Mouse (Mus musculus) olfactory bulb, adult 2 months (tissue): ENCODE measurements at regions not wholly inside any gene's neighbourhood (a gene's known extent, or its start where the extent isn't known, plus 50 kb on each side); places are given as distances from the start of the nearest gene placed in this dataset.

Source experiments
- H3K27ac ChIP-seq: fragments of 200-500 bp; 2 replicates; pipeline ENCODE4 v1.5.1; 2012; ENCODE audit warnings: low read depth, low read length; ENCODE audit not compliant: insufficient read depth
- H3K4me1 ChIP-seq: fragments of 200-500 bp; 2 replicates; pipeline ENCODE4 v1.6.1; 2012; ENCODE audit warnings: low read length; ENCODE audit not compliant: control insufficient read depth, insufficient read depth
- H3K4me3 ChIP-seq: fragments of 200-500 bp; 2 replicates; pipeline ENCODE4 v1.5.1; 2012; ENCODE audit warnings: mild to moderate bottlenecking, low read depth, low read length, moderate library complexity; ENCODE audit not compliant: insufficient read depth
- CTCF ChIP-seq: fragments of 200-500 bp; IDR thresholded peaks from 2 replicates; pipeline ENCODE4 v1.5.1; 2012; ENCODE audit warnings: low read depth, mild to moderate bottlenecking, low read length, moderate library complexity; ENCODE audit not compliant: insufficient read depth
- POLR2A ChIP-seq: fragments of 200-500 bp; IDR thresholded peaks from 2 replicates; pipeline ENCODE4 v1.6.1; 2012; ENCODE audit warnings: mild to moderate bottlenecking, low read depth, low read length, moderate library complexity; ENCODE audit not compliant: insufficient read depth
- WGBS: fragments of 180-500 bp; shearing (Covaris S2); methylation state at CpG from one replicate; pipeline ENCODE4 v1.1.7; 2018; 5-methylcytosine and 5-hydroxymethylcytosine counted together

DNA sequence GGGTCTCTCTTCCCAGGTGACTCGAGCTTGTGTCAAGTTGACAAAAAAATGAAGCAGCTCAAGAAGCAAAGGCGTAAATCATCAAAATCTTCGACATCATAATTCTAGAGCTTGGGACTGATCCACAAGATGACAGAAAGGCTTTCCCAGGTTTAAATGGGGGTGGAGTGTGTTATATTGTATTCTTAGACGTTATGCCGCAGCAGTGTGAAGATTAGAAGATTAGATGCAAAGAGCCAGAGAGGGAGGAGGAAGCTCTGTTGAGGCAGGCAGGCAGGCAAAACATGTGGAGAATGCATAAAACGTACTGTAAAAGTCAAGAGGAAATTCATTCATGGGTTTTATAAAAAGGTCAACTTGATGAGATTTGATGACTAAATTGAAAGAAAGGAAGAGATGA, 708.7 kb upstream of the Tmpo start:
- WGBS: 85% methylated on average over 6 of the region's 6 CpGs
- peaks cover 4% of the 10 kb centered on the region for H3K4me1 ChIP-seq
- TF ChIP-seq POLR2A: no peak
- TF ChIP-seq CTCF: no peak
- no peak overlapping the region for H3K4me3 ChIP-seq
- H3K27ac ChIP-seq: no peak overlapping the region

DNA sequence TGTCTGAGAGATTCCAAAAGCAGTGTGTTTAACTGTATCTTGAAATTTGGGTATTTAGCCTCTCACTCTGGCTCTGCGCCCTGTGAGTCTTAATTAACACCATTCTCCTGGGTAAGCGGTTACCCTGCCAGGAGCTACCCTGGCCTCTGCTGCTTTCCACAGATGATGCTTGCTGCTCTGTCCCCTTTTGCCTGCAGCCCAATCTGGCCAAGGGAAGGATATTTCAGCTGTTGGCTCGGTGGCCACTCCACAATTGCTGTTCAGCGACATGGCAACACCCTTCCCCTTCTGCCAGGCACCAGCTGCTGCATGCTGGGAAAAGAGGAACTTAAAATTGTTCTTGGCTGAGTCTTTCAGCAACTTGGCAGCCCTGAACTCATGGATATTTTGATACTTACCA, 707.4 kb upstream of the Tmpo start:
- TF ChIP-seq POLR2A (no peak), CTCF (no peak)
- 38% methylated on average over 4 of the region's 4 CpGs for WGBS
- H3K4me1 ChIP-seq: peaks cover 4% of the 10 kb centered on the region
- no peak overlapping the region for H3K4me3 ChIP-seq
- H3K27ac ChIP-seq: no peak overlapping the region

DNA sequence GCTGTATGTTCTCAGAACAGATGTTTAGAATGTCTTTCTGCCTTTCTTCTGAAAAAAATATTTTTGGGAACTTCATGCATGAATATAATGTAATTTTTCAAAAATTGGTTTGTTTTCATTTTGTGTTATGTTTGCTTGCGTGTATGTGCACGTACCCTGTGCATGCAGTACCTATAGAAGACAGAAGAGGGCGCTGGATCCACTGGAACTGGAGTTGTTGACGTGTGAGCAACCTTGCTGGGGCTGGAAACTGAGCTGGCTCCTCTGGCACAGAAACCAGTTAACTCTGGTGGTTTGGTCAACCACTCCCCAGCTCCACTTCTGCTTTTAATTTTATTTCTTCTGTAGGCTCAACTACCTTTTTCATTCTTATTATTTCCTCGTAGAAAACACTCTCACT, 702.0 kb upstream of the Tmpo start:
- 74% methylated on average over 5 of the region's 5 CpGs for WGBS
- Histone ChIP-seq H3K4me1 (peaks cover 3% of the 10 kb centered on the region), H3K27ac (no peak overlapping the region), H3K4me3 (no peak overlapping the region)
- TF ChIP-seq CTCF (peak; percentile 45; the same call in 1 of the 2 replicates), POLR2A (no peak)

DNA sequence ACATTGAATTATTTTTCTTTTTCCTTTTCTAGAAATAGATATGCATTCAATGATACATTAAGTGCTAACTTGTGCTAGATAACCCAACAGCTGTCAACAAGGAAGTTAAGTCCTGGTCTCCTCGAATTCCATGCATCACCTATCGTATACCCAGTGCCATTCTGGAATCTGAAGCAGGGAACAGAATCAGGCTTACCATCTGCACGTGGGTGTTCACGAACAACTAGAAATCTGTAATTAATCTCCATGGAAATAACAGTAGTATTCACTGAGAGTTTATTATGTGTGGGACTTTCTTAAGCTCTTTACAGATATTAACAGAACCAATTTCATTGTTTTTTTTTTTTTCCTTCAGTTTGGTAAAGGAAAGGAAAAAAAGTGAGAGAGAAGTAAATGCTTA, 701.4 kb upstream of the Tmpo start:
- WGBS: 34% methylated on average over 4 of the region's 4 CpGs
- TF ChIP-seq POLR2A: no peak
- TF ChIP-seq CTCF: no peak
- Histone ChIP-seq H3K4me1 (peaks cover 3% of the 10 kb centered on the region), H3K4me3 (no peak overlapping the region), H3K27ac (no peak overlapping the region)

DNA sequence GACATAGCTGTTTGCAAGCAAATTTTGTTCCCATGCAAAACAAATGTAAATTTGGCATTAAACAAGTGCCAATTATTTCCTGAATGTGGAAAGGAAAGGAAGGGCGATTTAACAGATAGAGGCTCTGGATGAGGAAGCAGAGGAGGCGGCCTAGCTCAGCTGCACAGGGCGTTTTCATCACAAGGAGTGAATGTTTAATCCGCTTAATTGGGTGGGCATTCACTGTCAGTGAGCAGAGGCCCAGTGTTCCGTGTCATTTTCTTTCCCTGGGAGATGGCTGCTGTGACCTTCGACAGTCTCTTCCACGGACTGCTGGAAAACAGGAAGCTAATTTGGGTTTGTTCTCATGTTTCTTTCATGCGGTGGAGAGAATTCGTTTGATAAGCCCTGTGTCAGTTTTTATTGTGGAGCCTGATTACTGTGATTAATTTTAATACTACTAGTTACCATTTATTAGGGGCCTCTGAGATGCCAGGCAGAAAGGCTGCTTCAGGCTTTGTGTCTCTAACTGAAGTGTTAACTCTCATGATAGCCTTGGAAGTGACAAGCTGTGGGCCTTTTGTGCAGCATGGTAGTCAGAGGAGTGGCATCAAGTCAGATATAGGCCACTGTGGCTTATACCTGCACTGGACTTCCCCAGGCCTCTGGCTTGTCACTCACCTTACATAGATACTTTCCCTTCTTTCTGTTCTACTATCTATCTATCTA, 700.6 kb upstream of the Tmpo start:
- peaks cover 3% of the 10 kb centered on the region for H3K4me1 ChIP-seq
- H3K4me3 ChIP-seq: no peak overlapping the region
- WGBS: 25% methylated on average over 9 of the region's 9 CpGs
- peak overlapping the region; percentile 60 for H3K27ac ChIP-seq
- TF ChIP-seq CTCF: no peak
- no peak for TF ChIP-seq POLR2A

DNA sequence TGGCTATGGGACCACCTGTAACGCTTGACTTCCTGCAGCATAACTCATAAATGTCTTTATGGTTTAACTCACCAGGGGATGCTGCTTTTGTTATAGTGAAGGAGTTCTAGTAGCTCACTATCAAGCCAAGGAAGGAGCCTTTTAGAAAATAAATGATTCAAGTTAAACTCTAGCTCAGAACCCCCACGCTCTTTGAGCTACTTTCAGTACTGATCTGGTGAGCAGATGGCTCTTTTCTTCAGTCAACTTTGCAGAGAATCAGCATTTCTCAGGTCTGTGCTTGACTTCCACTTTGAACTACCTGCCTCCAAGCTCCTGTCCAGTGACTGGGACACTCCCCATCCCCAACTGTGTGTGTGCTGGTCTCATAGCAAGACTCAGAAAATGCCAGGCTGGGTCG, 694.3 kb upstream of the Tmpo start:
- Histone ChIP-seq H3K27ac (no peak overlapping the region), H3K4me3 (no peak overlapping the region), H3K4me1 (peaks cover 2% of the 10 kb centered on the region; the same call in 1 of the 2 replicates)
- 76% methylated on average over 3 of the region's 3 CpGs for WGBS
- TF ChIP-seq POLR2A: no peak
- no peak for TF ChIP-seq CTCF

DNA sequence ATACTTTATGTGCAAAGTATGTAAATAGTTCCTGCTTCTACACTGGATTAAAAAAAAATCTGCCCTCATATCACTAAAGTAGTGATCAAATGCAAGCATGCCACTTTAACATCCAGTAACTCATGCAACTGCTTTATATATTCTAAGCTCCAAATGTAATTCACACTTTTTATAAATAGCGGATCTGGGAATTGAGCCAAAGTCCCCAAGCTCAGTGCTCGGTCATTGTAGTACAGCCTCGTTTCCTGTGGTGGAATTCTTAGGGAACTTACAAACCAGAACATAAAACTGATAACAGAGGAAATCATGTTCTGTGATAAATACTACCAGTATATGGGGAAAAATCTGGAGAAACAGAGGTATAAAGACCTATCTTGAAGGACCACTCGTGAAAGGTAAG, 690.1 kb upstream of the Tmpo start:
- WGBS: 47% methylated on average over 4 of the region's 4 CpGs
- peaks cover 2% of the 10 kb centered on the region; the same call in 1 of the 2 replicates for H3K4me1 ChIP-seq
- TF ChIP-seq CTCF: no peak
- TF ChIP-seq POLR2A: no peak
- H3K4me3 ChIP-seq: no peak overlapping the region
- H3K27ac ChIP-seq: no peak overlapping the region

DNA sequence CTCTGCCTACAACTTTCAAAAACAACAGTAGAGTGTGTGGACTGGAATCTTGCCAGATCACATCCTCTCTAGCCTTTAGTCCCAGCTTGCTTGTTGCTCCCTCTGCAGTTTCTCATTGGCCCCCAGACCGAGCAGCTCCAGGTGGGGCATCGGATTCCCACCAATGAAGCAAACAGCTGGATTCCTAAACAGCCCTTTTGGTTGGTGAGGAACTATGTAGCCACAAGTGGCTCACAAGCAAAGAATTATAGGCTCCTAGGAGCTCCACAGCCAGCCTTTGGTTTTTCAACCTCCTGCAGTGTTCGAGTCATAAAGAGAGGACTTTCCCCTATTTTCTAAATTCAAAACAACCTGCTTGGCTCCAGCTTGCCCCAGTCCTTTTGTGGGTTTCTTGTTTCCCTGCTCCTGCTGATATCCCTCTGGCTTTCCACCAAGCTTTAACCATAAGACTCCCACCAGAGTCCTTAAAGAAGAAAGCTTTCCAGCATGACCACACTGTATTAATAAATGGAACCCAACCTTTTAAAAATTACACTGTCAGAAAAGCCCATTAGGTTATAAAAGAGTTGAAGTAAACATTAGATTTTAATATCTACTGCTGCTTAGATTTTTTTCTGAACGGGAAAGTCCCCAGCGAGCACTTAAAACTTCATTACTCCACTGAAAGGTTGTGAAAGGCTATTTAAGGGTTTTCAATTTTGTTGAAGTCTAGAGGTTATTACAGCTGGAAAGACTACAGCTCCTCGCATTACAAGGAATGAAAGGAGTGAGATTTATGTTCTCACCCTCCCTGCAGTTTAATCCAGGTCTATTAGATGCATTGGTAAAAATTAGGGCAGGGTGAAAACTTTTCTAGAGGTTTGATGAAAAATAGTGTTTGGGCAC, 677.8 kb upstream of the Tmpo start:
- H3K27ac ChIP-seq: no peak overlapping the region
- H3K4me1 ChIP-seq: no peaks in the 10 kb centered on the region
- 42% methylated on average over 6 of the region's 6 CpGs for WGBS
- TF ChIP-seq CTCF: no peak
- no peak for TF ChIP-seq POLR2A
- no peak overlapping the region for H3K4me3 ChIP-seq

DNA sequence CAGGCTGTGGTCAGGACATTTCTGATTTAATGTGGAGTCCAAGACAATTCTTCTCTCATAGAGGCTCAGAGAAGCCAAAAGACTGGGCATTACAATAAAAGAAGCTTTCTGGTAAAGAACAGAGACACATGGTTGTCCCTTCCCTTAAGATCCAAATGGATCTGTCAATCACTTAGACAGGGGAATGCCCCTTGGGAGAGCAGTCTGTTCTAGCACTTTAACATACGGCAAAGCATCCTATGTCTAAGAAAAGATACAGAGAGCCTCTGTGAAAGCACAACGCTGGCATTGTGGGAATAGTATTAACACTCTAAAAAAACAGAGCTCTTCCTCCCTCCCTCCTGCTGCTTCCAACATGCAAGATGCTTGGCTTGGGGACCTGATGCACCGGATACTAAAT, 646.0 kb upstream of the Tmpo start:
- no peaks in the 10 kb centered on the region for H3K4me1 ChIP-seq
- WGBS: 60% methylated on average over 3 of the region's 3 CpGs
- H3K27ac ChIP-seq: no peak overlapping the region
- no peak overlapping the region for H3K4me3 ChIP-seq
- TF ChIP-seq CTCF: no peak
- TF ChIP-seq POLR2A: no peak
